Mouse (Mus musculus) heart, embryonic 14.5 days (tissue): ENCODE measurements around the gene Hist1h2bc. TPM values are rescaled to one million over a fixed set of nuclear protein-coding genes. Genes with fewer than 3 reads are reported as not detected.
"Not testable (repeated sequence)": the region's sequence is repeated elsewhere in the genome, so short reads cannot be mapped to it uniquely, and the experiment has no call there.

Source experiments
- ATAC-seq: fragments of 200-750 bp; cut with Nextera tagmentation; 2 replicates; pipeline ENCODE4 v1.8.0; 2017; ENCODE audit warnings: low read depth, moderate TSS enrichment; ENCODE audit not compliant: insufficient number of reproducible peaks, insufficient read depth, low FRiP score
- H3K27ac ChIP-seq, 2 experiments: fragments of 200-500 bp in 1 of 2; fragments of 300-500 bp in 1 of 2; sonication (generic) in 1 of 2; replicated peaks in 1 of 2; 2 replicates each; pipeline ENCODE4 v1.5.1; 2012 to 2014; ENCODE audit warnings: low read depth in 2 of 2, low read length in 2 of 2, control low read depth in 1 of 2, mild to moderate bottlenecking in 1 of 2, mixed read lengths in 1 of 2; ENCODE audit not compliant: control insufficient read depth in 1 of 2, insufficient read depth in 1 of 2
- H3K27me3 ChIP-seq: fragments of 300-500 bp; sonication (generic); 2 replicates; pipeline ENCODE4 v1.6.1; 2014; ENCODE audit warnings: mild to moderate bottlenecking, low read length, control low read depth; ENCODE audit not compliant: control insufficient read depth, insufficient read depth
- H3K36me3 ChIP-seq: fragments of 300-500 bp; sonication (generic); 2 replicates; pipeline ENCODE4 v1.6.1; 2014; ENCODE audit warnings: mild to moderate bottlenecking, control low read depth, low read length, mixed read lengths; ENCODE audit not compliant: control insufficient read depth, insufficient read depth
- H3K4me1 ChIP-seq, 2 experiments: fragments of 200-500 bp in 1 of 2; fragments of 300-500 bp in 1 of 2; sonication (generic) in 1 of 2; 2 replicates each; pipeline ENCODE4 v1.6.1; 2012 to 2014; ENCODE audit warnings: low read length in 2 of 2, control low read depth in 1 of 2, mixed read lengths in 1 of 2; ENCODE audit not compliant: control insufficient read depth in 2 of 2, insufficient read depth in 2 of 2
- H3K4me2 ChIP-seq: fragments of 300-500 bp; sonication (generic); 2 replicates; pipeline ENCODE4 v1.6.1; 2014; ENCODE audit warnings: mild to moderate bottlenecking, low read length
- H3K4me3 ChIP-seq, 2 experiments: fragments of 200-500 bp in 1 of 2; fragments of 300-500 bp in 1 of 2; sonication (generic) in 1 of 2; 2 replicates each; pipeline ENCODE4 v1.5.1; 2012 to 2014; ENCODE audit warnings: low read length in 2 of 2, mild to moderate bottlenecking in 2 of 2, control low read depth in 1 of 2, low read depth in 1 of 2, moderate library complexity in 1 of 2; ENCODE audit not compliant: control insufficient read depth in 1 of 2, insufficient read depth in 1 of 2
- H3K9ac ChIP-seq: fragments of 300-500 bp; sonication (generic); 2 replicates; pipeline ENCODE4 v1.6.1; 2014; ENCODE audit warnings: mild to moderate bottlenecking, low read length
- H3K9me3 ChIP-seq: fragments of 300-500 bp; sonication (generic); 2 replicates; pipeline ENCODE4 v1.6.1; 2016; ENCODE audit warnings: low read length, control low read depth; ENCODE audit not compliant: control insufficient read depth
- WGBS: fragments of 180-500 bp; shearing (Covaris S2); extraction: QIAGEN DNeasy Blood & Tissue Kit; methylation state at CpG from one replicate; pipeline ENCODE4 v1.1.7; 2014; 5-methylcytosine and 5-hydroxymethylcytosine counted together
- polyA plus RNA-seq: library from polyadenylated mRNA; unstranded; fragments of >200 nt; fragmentation: Nextera tagmentation; extraction: Ambion mirVana; gene quantifications from 2 replicates; pipeline ENCODE4 v1.2.1, GENCODE M21; 2014

The Hist1h2bc gene
- polyA plus RNA-seq, 1 experiment from 2014 or later, result 57.5 TPM

GRCm38 (mm10) chr13:23700786-23701520 is 17.0 kb downstream of the Hist1h2bc start:
- H3K9me3 ChIP-seq, result no peaks in the 10 kb centered on the region
- no peak overlapping the region for H3K4me2 ChIP-seq
- no peaks in the 10 kb centered on the region for H3K27me3 ChIP-seq
- H3K27ac ChIP-seq, result no peak overlapping the region
- H3K4me1 ChIP-seq, result peaks cover under 1 to 5% of the 10 kb centered on the region in 2 experiments; a peak in 1 of 4 replicates
- no peaks in the 10 kb centered on the region for H3K36me3 ChIP-seq
- no peak overlapping the region for H3K4me3 ChIP-seq
- ATAC-seq, result no peak
- WGBS, result 15% methylated on average over 8 of the region's 8 CpGs
- peak overlapping the region; percentile 34; the same call in 1 of the 2 replicates for H3K9ac ChIP-seq

- H3K9ac ChIP-seq, result no peak overlapping the region
- no peak overlapping the region for H3K4me3 ChIP-seq
- H3K4me1 ChIP-seq, result 0 out of 4 replicates have a peak, but pooled peaks cover 0 to 3% of the 10 kb centered on the region in 2 experiments
- no peaks in the 10 kb centered on the region for H3K27me3 ChIP-seq
- H3K9me3 ChIP-seq, result no peaks in the 10 kb centered on the region
- ATAC-seq, result no peak
- H3K36me3 ChIP-seq, result no peaks in the 10 kb centered on the region
- H3K4me2 ChIP-seq, result no peak overlapping the region
- H3K27ac ChIP-seq, result no peak overlapping the region
- WGBS, result 77% methylated on average over 4 of the region's 4 CpGs
Observed at GRCm38 (mm10) chr13:23702220-23702619, 18.2 kb downstream of the Hist1h2bc start.

GRCm38 (mm10) chr13:23702801-23703200 is 18.8 kb downstream of the Hist1h2bc start:
- H3K36me3 ChIP-seq, H3K4me3 ChIP-seq, H3K27ac ChIP-seq, H3K9ac ChIP-seq, H3K4me1 ChIP-seq, H3K27me3 ChIP-seq, ATAC-seq, H3K4me2 ChIP-seq, H3K9me3 ChIP-seq: not testable (repeated sequence)
- WGBS, result 58% methylated on average over 2 of the region's 2 CpGs

GRCm38 (mm10) chr13:23705751-23706356 is 21.9 kb downstream of the Hist1h2bc start:
- no peak overlapping the region for H3K4me3 ChIP-seq
- no peaks in the 10 kb centered on the region for H3K9me3 ChIP-seq
- peaks cover 7 to 18% of the 10 kb centered on the region in 2 experiments for H3K4me1 ChIP-seq
- no peaks in the 10 kb centered on the region for H3K27me3 ChIP-seq
- no peaks in the 10 kb centered on the region for H3K36me3 ChIP-seq
- 80% methylated on average over 7 of the region's 7 CpGs for WGBS
- no peak overlapping the region for H3K4me2 ChIP-seq
- no peak overlapping the region for H3K9ac ChIP-seq
- ATAC-seq, result no peak
- no peak overlapping the region for H3K27ac ChIP-seq

- Histone ChIP-seq H3K27ac (no peak overlapping the region), H3K4me3 (no peak overlapping the region), H3K4me2 (no peak overlapping the region), H3K9me3 (no peaks in the 10 kb centered on the region), H3K36me3 (no peaks in the 10 kb centered on the region), H3K9ac (no peak overlapping the region), H3K27me3 (no peaks in the 10 kb centered on the region), H3K4me1 (peaks cover 7 to 15% of the 10 kb centered on the region in 2 experiments)
- 92% methylated on average over 12 of the region's 12 CpGs for WGBS
- no peak for ATAC-seq
Observed at GRCm38 (mm10) chr13:23706771-23707170, 22.8 kb downstream of the Hist1h2bc start.

GRCm38 (mm10) chr13:23708041-23708440 is 24.0 kb downstream of the Hist1h2bc start:
- no peak overlapping the region for H3K4me3 ChIP-seq
- H3K9me3 ChIP-seq, result no peaks in the 10 kb centered on the region
- peak overlapping the region; percentile 46 to 59 for H3K27ac ChIP-seq
- no peak overlapping the region for H3K9ac ChIP-seq
- H3K4me2 ChIP-seq, result no peak overlapping the region
- no peak for ATAC-seq
- H3K27me3 ChIP-seq, result no peaks in the 10 kb centered on the region
- H3K4me1 ChIP-seq, result peaks cover 7 to 15% of the 10 kb centered on the region in 2 experiments
- H3K36me3 ChIP-seq, result no peaks in the 10 kb centered on the region
- 76% methylated on average over 4 of the region's 4 CpGs for WGBS

GRCm38 (mm10) chr13:23708654-23709053 is 24.7 kb downstream of the Hist1h2bc start:
- H3K36me3 ChIP-seq, result no peaks in the 10 kb centered on the region
- H3K4me1 ChIP-seq, result peaks cover 7 to 15% of the 10 kb centered on the region in 2 experiments
- no peaks in the 10 kb centered on the region for H3K27me3 ChIP-seq
- H3K27ac ChIP-seq, result peak overlapping the region in 1 of 2 experiments; percentile 59; a peak in 2 of 4 replicates
- H3K9me3 ChIP-seq, result no peaks in the 10 kb centered on the region
- 47% methylated on average over 4 of the region's 4 CpGs for WGBS
- H3K4me2 ChIP-seq, result no peak overlapping the region
- no peak overlapping the region for H3K4me3 ChIP-seq
- no peak overlapping the region for H3K9ac ChIP-seq
- ATAC-seq, result no peak
